Mouse (Mus musculus): Measurements from ENCODE around the gene Asic2.

DNA sequence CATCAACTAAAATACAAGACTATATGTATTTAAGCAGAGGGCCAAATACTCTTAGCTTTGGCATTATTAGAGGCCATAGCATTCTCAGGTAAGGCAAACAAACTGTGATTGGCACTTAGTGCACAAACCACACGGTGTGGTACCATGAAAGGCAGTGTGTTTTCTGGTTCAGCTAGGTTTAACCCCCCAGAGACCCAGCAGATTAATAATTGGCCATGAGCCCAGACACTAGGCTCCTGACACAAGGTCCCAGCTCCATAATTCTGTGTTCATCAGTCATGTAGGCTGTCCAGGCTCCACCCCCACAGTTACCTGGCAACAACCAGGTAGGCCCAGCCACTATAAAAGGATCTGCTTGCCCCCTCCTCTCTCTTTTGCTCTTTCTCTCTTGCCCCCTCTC, 469.3 kb downstream of the Asic2 start:
- no peak for TF ChIP-seq CTCF (IDR thresholded peaks at IDR 0.05; ENCODE audit: borderline replicate concordance, insufficient read depth, low read depth, low read length)
- TF ChIP-seq POLR2A (IDR thresholded peaks at IDR 0.05; ENCODE audit: borderline replicate concordance, insufficient read depth, low read length) = no peak
